Mouse (Mus musculus): ENCODE data around the gene Psen1.

GRCm38 (mm10) chr12:83768235-83768899 lies 80.4 kb downstream of the Psen1 start:
- TF ChIP-seq CTCF (IDR thresholded peaks at IDR 0.05; ENCODE audit: low read depth) (no peak), EP300 (IDR thresholded peaks at IDR 0.05; ENCODE audit: low read depth) (no peak)

All from heart, postnatal 0 days (tissue).